Mouse (Mus musculus) CH12.LX (cell line): Measurements from ENCODE around the gene Polr3g. TPM values are rescaled to one million over a fixed set of nuclear protein-coding genes. Genes with fewer than 3 reads are reported as not detected.

Experiments
- DNase-seq: peaks from one replicate; pipeline ENCODE4 v3.0.0-alpha.2; 2013; ENCODE audit errors: extremely low read depth
- H3K27ac ChIP-seq: 2 replicates; pipeline ENCODE4 v1.5.1; 2012; ENCODE audit warnings: low read depth, mild to moderate bottlenecking, control low read depth, moderate library complexity; ENCODE audit not compliant: insufficient read depth
- H3K27me3 ChIP-seq: replicated peaks from 2 replicates; pipeline ENCODE3; 2012; ENCODE audit warnings: inconsistent platforms
- H3K36me3 ChIP-seq, 2 experiments: replicated peaks in 1 of 2; 2 replicates each; pipeline versions ENCODE3 to v1.6.1; 2012; ENCODE audit warnings: inconsistent platforms in 1 of 2, low read length in 1 of 2, mild to moderate bottlenecking in 1 of 2, mixed read lengths in 1 of 2, moderate library complexity in 1 of 2; ENCODE audit not compliant: control insufficient read depth in 1 of 2, insufficient read depth in 1 of 2
- H3K4me1 ChIP-seq, 2 experiments: 2 replicates each; pipeline ENCODE4 v1.6.1; 2012; ENCODE audit warnings: inconsistent platforms in 1 of 2, moderate library complexity in 1 of 2; ENCODE audit not compliant: insufficient read depth in 2 of 2, control insufficient read depth in 1 of 2
- H3K4me2 ChIP-seq: 2 replicates; pipeline ENCODE4 v1.6.1; 2012; ENCODE audit warnings: low read depth, mild to moderate bottlenecking, control low read depth; ENCODE audit not compliant: poor library complexity, insufficient read depth, severe bottlenecking
- H3K4me3 ChIP-seq, 3 experiments: fragments of 150-350 bp in 1 of 3; sonication (generic) in 1 of 3; replicated peaks in 1 of 3; 2 replicates each; pipeline versions ENCODE3 to v1.5.1; 2011 to 2012; ENCODE audit warnings: low read depth in 2 of 3, low read length in 2 of 3, mild to moderate bottlenecking in 2 of 3, moderate library complexity in 2 of 3, control low read depth in 1 of 3, improper control_type of control experiment in 1 of 3, inconsistent platforms in 1 of 3, mixed read lengths in 1 of 3; ENCODE audit not compliant: poor library complexity in 1 of 3
- H3K79me2 ChIP-seq: replicated peaks from 2 replicates; pipeline ENCODE4 v1.6.1; 2012; ENCODE audit warnings: mild to moderate bottlenecking, moderate library complexity; ENCODE audit not compliant: control insufficient read depth, poor library complexity, insufficient read depth, severe bottlenecking; ENCODE audit errors: extremely low read depth
- H3K9ac ChIP-seq: 2 replicates; pipeline ENCODE4 v1.6.1; 2012; ENCODE audit warnings: low read depth, mild to moderate bottlenecking, control low read depth, moderate library complexity; ENCODE audit not compliant: insufficient read depth
- H3K9me3 ChIP-seq: replicated peaks from 2 replicates; pipeline ENCODE3; 2012; ENCODE audit warnings: low read length, inconsistent platforms, mixed read lengths
- BHLHE40 ChIP-seq: IDR thresholded peaks from 2 replicates; pipeline ENCODE4 v1.6.1; 2011; ENCODE audit warnings: mild to moderate bottlenecking, low read depth, low read length, improper control_type of control experiment
- CHD2 ChIP-seq: IDR thresholded peaks from 2 replicates; pipeline ENCODE4 v1.6.1; 2011; ENCODE audit warnings: low read length, improper control_type of control experiment
- E2F4 ChIP-seq: IDR thresholded peaks from 2 replicates; pipeline ENCODE4 v1.6.1; 2011; ENCODE audit warnings: low read depth, low read length, improper control_type of control experiment; ENCODE audit not compliant: insufficient replicate concordance
- ETS1 ChIP-seq: conservative IDR thresholded peaks from 2 replicates; pipeline ENCODE4 v1.6.1; 2012; ENCODE audit warnings: low read depth, mild to moderate bottlenecking, inconsistent platforms, low read length, improper control_type of control experiment, moderate library complexity
- HCFC1 ChIP-seq: IDR thresholded peaks from 2 replicates; pipeline ENCODE4 v1.6.1; 2012; ENCODE audit warnings: low read depth, mild to moderate bottlenecking, inconsistent platforms, low read length, improper control_type of control experiment
- JUN ChIP-seq: IDR thresholded peaks from 2 replicates; pipeline ENCODE4 v1.6.1; 2011; ENCODE audit warnings: low read depth, mild to moderate bottlenecking, low read length, improper control_type of control experiment, moderate library complexity; ENCODE audit not compliant: insufficient read depth
- MEF2A ChIP-seq: IDR thresholded peaks from 2 replicates; pipeline ENCODE4 v1.6.1; 2014; ENCODE audit warnings: low read depth, mild to moderate bottlenecking, inconsistent platforms, low read length, improper control_type of control experiment, borderline replicate concordance
- NELFE ChIP-seq: IDR thresholded peaks from 2 replicates; pipeline ENCODE4 v1.6.1; 2011; ENCODE audit warnings: low read depth, low read length, improper control_type of control experiment
- NRF1 ChIP-seq: IDR thresholded peaks from 2 replicates; pipeline ENCODE4 v1.6.1; 2014; ENCODE audit warnings: low read depth, mild to moderate bottlenecking, inconsistent platforms, low read length, improper control_type of control experiment, moderate library complexity
- PAX5 ChIP-seq: IDR thresholded peaks from 2 replicates; pipeline ENCODE4 v1.6.1; 2012; ENCODE audit warnings: low read length, inconsistent platforms, mixed read lengths
- POLR2AphosphoS2 ChIP-seq: IDR thresholded peaks from 2 replicates; pipeline ENCODE4 v1.6.1; 2011; ENCODE audit warnings: low read depth, low read length, improper control_type of control experiment
- RAD21 ChIP-seq: IDR thresholded peaks from 2 replicates; pipeline ENCODE4 v1.6.1; 2011; ENCODE audit warnings: low read depth, mild to moderate bottlenecking, low read length, improper control_type of control experiment, moderate library complexity
- SIN3A ChIP-seq: IDR thresholded peaks from 2 replicates; pipeline ENCODE4 v1.6.1; 2012; ENCODE audit warnings: low read length, improper control_type of control experiment, inconsistent platforms
- SMC3 ChIP-seq: IDR thresholded peaks from 2 replicates; pipeline ENCODE4 v1.6.1; 2011; ENCODE audit warnings: low read depth, low read length, improper control_type of control experiment
- TBP ChIP-seq: conservative IDR thresholded peaks from 2 replicates; pipeline ENCODE4 v1.6.1; 2011; ENCODE audit warnings: low read depth, low read length, improper control_type of control experiment
- ZKSCAN1 ChIP-seq: IDR thresholded peaks from 2 replicates; pipeline ENCODE4 v1.6.1; 2012; ENCODE audit warnings: low read depth, inconsistent platforms, low read length, improper control_type of control experiment, borderline replicate concordance
- ZMIZ1 ChIP-seq: IDR thresholded peaks from 2 replicates; pipeline ENCODE4 v1.6.1; 2012; ENCODE audit warnings: low read depth, mild to moderate bottlenecking, inconsistent platforms, low read length, improper control_type of control experiment
- ZNF384 ChIP-seq: IDR thresholded peaks from 2 replicates; pipeline ENCODE4 v1.6.1; 2012; ENCODE audit warnings: low read depth, low read length, improper control_type of control experiment, inconsistent platforms
- dilution Hi-C: fragments of 300-500 bp; cut with MboI; formaldehyde crosslinking; loops from 2 replicates; pipeline ENCODE4 v1.14.3; 2020; ENCODE audit warnings: low sequenced_read_pairs; ENCODE audit not compliant: extremely low pct_unique_long_range_greater_than_20kb, extremely low pct_ligation_motif_present
- in situ Hi-C: fragments of 300-500 bp; cut with MboI; formaldehyde crosslinking; loops from 3 replicates; pipeline ENCODE4 v1.14.3; 2019; ENCODE audit warnings: low sequenced_read_pairs, low pct_ligation_motif_present, low pct_unique_long_range_greater_than_20kb, mixed read lengths
- polyA plus RNA-seq: library from polyadenylated mRNA; unstranded; fragments of >175 nt; gene quantifications from 2 replicates; pipeline ENCODE4 v1.2.1, GENCODE M21; 2012; ENCODE audit warnings: low read depth; ENCODE audit not compliant: insufficient read length
- total RNA-seq, 2 experiments: library from RNA; depleted of rRNA; stranded (reverse); fragments of 300-350 nt in 1 of 2; fragments of >200 nt in 1 of 2; gene quantifications; 2 replicates each; pipeline ENCODE4 v1.2.3; 2012 to 2014

Gene Polr3g
- total and polyA plus RNA-seq, 3 experiments = 19.1 to 52.5 (median 45.2) TPM

GRCm38 (mm10) chr13:81754878-81755277, 44.1 kb upstream of the Polr3g start:
- H3K9me3 ChIP-seq = peaks cover 4% of the 10 kb centered on the region
- H3K9ac ChIP-seq = no peak overlapping the region
- H3K4me1 ChIP-seq = no peaks in the 10 kb centered on the region
- no peaks in the 10 kb centered on the region for H3K79me2 ChIP-seq
- H3K4me2 ChIP-seq = no peak overlapping the region
- no peak overlapping the region for H3K27ac ChIP-seq
- TF ChIP-seq NELFE (no peak), POLR2AphosphoS2 (no peak), SMC3 (no peak), SIN3A (no peak), PAX5 (no peak), ZMIZ1 (no peak)
- no peak overlapping the region for H3K4me3 ChIP-seq
- no peak for DNase-seq
- H3K36me3 ChIP-seq = no peaks in the 10 kb centered on the region
- in situ Hi-C loops (no loop called here), dilution Hi-C loops (no loop called here)
- H3K27me3 ChIP-seq = no peaks in the 10 kb centered on the region

- no peaks in the 10 kb centered on the region for H3K9me3 ChIP-seq
- H3K27ac ChIP-seq = no peak overlapping the region
- TF ChIP-seq SIN3A = no peak
- no peak for TF ChIP-seq BHLHE40
- DNase-seq = no peak
- no peak overlapping the region for H3K9ac ChIP-seq
- H3K79me2 ChIP-seq = no peaks in the 10 kb centered on the region
- H3K27me3 ChIP-seq = no peaks in the 10 kb centered on the region
- H3K36me3 ChIP-seq = no peaks in the 10 kb centered on the region
- no peak overlapping the region for H3K4me2 ChIP-seq
- H3K4me3 ChIP-seq = no peak overlapping the region
- in situ Hi-C loops = no loop called here
- H3K4me1 ChIP-seq = peaks cover 10 to 13% of the 10 kb centered on the region in 2 experiments
- dilution Hi-C loops = no loop called here
These were observed 33.2 kb upstream of the Polr3g start for GRCm38 (mm10) chr13:81744092-81744396.

GRCm38 (mm10) chr13:81743391-81744091, 32.7 kb upstream of the Polr3g start:
- Histone ChIP-seq H3K27me3 (no peaks in the 10 kb centered on the region), H3K27ac (no peak overlapping the region), H3K4me2 (no peak overlapping the region), H3K9me3 (no peaks in the 10 kb centered on the region), H3K4me1 (peaks cover 10 to 13% of the 10 kb centered on the region in 2 experiments), H3K79me2 (no peaks in the 10 kb centered on the region), H3K36me3 (no peaks in the 10 kb centered on the region), H3K9ac (no peak overlapping the region), H3K4me3 (no peak overlapping the region)
- dilution Hi-C loops (no loop called here), in situ Hi-C loops (no loop called here)
- DNase-seq = no peak
- TF ChIP-seq TBP = no peak
- no peak for TF ChIP-seq ETS1
- no peak for TF ChIP-seq POLR2AphosphoS2
- no peak for TF ChIP-seq RAD21
- TF ChIP-seq E2F4 = no peak
- TF ChIP-seq ZKSCAN1 = no peak
- TF ChIP-seq HCFC1 = no peak
- TF ChIP-seq JUN = no peak
- no peak for TF ChIP-seq ZNF384
- TF ChIP-seq CHD2 = no peak
- TF ChIP-seq NRF1 = no peak
- no peak for TF ChIP-seq BHLHE40
- no peak for TF ChIP-seq ZMIZ1
- TF ChIP-seq MEF2A = no peak
